Mouse (Mus musculus) kidney, adult 2 months (tissue): ENCODE measurements around the gene Glrp1. TPM values are rescaled to one million over a fixed set of nuclear protein-coding genes. Genes with fewer than 3 reads are reported as not detected.

Source experiments
- DNase-seq: peaks from one replicate; pipeline ENCODE4 v3.0.0; 2021
- H3K27ac ChIP-seq: fragments of 200-500 bp; 2 replicates; pipeline ENCODE4 v1.5.1; 2012; ENCODE audit warnings: low read depth, low read length, control low read depth, inconsistent platforms; ENCODE audit not compliant: insufficient read depth
- H3K27me3 ChIP-seq: fragments of 200-500 bp; replicated peaks from 2 replicates; pipeline ENCODE4 v1.6.1; 2012; ENCODE audit warnings: mild to moderate bottlenecking, moderate library complexity, low read length, inconsistent platforms; ENCODE audit not compliant: control insufficient read depth, insufficient read depth
- H3K36me3 ChIP-seq: fragments of 200-500 bp; 2 replicates; pipeline ENCODE4 v1.6.1; 2012; ENCODE audit warnings: mild to moderate bottlenecking, moderate library complexity, low read length, inconsistent platforms; ENCODE audit not compliant: control insufficient read depth, insufficient read depth
- H3K4me1 ChIP-seq: fragments of 200-500 bp; 2 replicates; pipeline ENCODE4 v1.6.1; 2011; ENCODE audit warnings: low read length; ENCODE audit not compliant: control insufficient read depth, insufficient read depth
- H3K4me3 ChIP-seq: fragments of 200-500 bp; 2 replicates; pipeline ENCODE4 v1.5.1; 2011; ENCODE audit warnings: mild to moderate bottlenecking, low read depth, low read length, control low read depth; ENCODE audit not compliant: insufficient read depth
- CTCF ChIP-seq: fragments of 200-500 bp; conservative IDR thresholded peaks from 2 replicates; pipeline ENCODE4 v1.5.1; 2011; ENCODE audit warnings: low read depth, mild to moderate bottlenecking, control low read depth, low read length, moderate library complexity, mixed read lengths; ENCODE audit not compliant: insufficient read depth, insufficient read length
- POLR2A ChIP-seq: fragments of 200-500 bp; IDR thresholded peaks from one replicate; pipeline ENCODE4 v1.6.1; 2011; ENCODE audit warnings: low read depth, low read length, control low read depth
- WGBS: fragments of 180-500 bp; shearing (Covaris S2); methylation state at CpG from one replicate; pipeline ENCODE4 v1.1.7; 2018; 5-methylcytosine and 5-hydroxymethylcytosine counted together
- polyA plus RNA-seq: library from polyadenylated mRNA; depleted of rRNA; stranded (reverse); fragments of >200 nt; gene quantifications from 2 replicates; pipeline ENCODE4 v1.2.3, GENCODE M21; 2012

The Glrp1 gene
- polyA plus RNA-seq, 1 experiment, result not detected

DNA sequence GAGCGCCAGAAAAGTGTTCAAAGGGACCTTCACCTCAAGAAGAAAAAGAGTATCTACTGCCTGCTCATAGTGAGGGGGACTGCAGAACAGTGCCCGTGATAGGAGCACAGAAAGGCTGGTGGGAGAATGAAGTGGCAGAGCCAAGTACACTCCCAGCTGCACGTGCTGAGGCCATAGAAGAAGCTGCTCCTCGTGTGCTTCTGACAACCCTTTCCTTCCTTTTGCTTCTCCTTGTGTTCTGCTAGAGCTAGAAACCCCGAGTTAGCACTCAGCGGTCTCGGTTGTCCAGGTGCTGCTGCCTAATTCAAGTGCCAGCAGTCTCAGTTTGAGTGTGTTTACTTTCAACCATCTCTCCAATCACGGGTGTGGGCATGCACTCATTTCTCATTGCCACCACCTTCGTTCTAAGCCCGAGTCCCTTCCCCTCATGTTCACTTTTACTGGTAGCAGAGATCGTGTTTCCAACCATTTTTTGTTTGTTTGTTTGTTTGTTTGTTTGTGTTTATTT, 10.6 kb downstream of the Glrp1 start:
- H3K4me3 ChIP-seq, result no peak overlapping the region
- no peaks in the 10 kb centered on the region for H3K36me3 ChIP-seq
- TF ChIP-seq POLR2A (no peak), CTCF (no peak)
- H3K27me3 ChIP-seq, result no peaks in the 10 kb centered on the region
- WGBS, result 83% methylated on average over 11 of the region's 11 CpGs
- no peak for DNase-seq
- H3K27ac ChIP-seq, result no peak overlapping the region
- no peaks in the 10 kb centered on the region for H3K4me1 ChIP-seq

DNA sequence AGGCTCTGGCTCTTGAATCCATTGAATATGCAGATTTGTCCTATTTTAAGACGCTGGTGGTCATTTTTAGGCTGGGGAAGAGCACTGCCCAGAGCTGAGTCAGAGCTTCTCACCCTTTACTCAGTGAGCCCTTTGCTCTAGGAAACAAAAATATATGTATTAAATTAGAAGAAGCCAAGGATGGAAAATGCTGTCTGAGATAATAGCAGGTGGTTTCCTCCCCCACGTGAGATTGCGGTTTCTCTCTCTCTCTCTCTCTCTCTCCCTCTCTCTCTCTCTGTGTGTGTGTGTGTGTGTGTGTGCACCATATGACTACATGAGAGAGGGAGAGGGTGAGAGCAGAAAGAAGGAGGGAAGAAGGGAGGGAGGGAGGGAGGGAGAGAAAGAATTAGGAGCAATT, 12.5 kb downstream of the Glrp1 start:
- 74% methylated on average over 3 of the region's 3 CpGs for WGBS
- Histone ChIP-seq H3K27ac (no peak overlapping the region), H3K4me1 (no peaks in the 10 kb centered on the region), H3K27me3 (no peaks in the 10 kb centered on the region), H3K36me3 (no peaks in the 10 kb centered on the region), H3K4me3 (no peak overlapping the region)
- no peak for DNase-seq
- no peak for TF ChIP-seq POLR2A
- no peak for TF ChIP-seq CTCF

DNA sequence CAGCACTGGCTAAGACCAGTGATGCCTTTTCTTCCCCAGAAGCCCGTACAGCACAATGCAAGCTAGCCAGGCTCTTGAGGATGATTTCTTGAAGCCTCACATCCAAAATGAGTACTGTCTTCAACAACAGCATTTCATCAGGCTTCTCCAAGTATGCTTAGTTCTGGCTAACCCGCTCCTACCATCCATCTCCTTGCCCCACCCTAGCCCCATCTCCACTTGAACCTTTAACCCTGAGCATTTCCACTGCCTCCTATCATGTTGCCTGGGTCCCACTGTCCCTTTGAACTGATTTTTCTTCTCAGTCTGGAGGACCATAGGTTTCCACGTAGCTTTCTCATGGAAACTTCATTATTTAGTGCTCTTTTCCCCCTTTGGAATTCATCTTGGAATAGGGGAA, 17.5 kb downstream of the Glrp1 start:
- no peaks in the 10 kb centered on the region for H3K27me3 ChIP-seq
- DNase-seq, result no peak
- H3K27ac ChIP-seq, result no peak overlapping the region
- H3K36me3 ChIP-seq, result no peaks in the 10 kb centered on the region
- H3K4me1 ChIP-seq, result no peaks in the 10 kb centered on the region
- 81% methylated on average over 3 of the region's 3 CpGs for WGBS
- no peak for TF ChIP-seq CTCF
- TF ChIP-seq POLR2A, result no peak
- no peak overlapping the region for H3K4me3 ChIP-seq

DNA sequence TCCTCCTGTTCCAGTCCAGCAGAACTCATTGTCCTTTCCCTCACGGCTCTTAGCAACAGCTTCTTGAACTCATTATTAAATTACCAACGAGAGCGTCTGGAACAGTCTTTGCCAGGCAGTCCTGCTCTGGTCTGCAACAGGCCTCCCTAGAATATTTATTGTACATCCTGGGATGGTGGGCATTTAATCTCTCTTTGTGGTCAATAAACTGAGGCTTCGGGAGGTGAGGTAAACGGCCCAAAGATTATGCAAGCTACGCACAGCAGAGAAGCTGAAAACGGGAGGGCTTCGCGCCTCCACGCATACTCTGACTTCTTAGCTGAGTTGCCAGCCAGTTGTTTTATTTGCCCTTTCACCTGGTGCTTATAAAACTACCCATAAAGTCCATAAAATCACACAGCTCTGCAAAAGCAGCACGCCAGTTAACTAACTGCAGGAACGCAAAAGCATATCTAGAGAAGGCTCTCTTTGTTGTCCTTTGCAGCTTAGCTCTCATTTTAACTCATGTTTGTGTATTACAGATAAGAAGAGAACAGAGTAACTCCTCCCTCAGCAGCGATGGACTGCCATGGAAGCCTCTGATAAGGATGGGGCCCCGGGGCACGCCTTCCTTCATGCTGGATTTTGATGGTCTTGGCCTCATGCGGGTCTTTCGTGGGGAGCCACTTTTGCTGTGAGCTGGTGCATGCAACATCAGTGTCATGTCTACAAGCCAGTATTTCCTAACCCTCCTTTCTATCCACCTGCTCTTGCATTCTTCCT, 18.1 kb downstream of the Glrp1 start:
- TF ChIP-seq POLR2A (no peak), CTCF (no peak)
- H3K36me3 ChIP-seq, result no peaks in the 10 kb centered on the region
- no peaks in the 10 kb centered on the region for H3K27me3 ChIP-seq
- H3K4me3 ChIP-seq, result no peak overlapping the region
- 70% methylated on average over 17 of the region's 17 CpGs for WGBS
- DNase-seq, result no peak
- H3K27ac ChIP-seq, result no peak overlapping the region
- H3K4me1 ChIP-seq, result no peaks in the 10 kb centered on the region

DNA sequence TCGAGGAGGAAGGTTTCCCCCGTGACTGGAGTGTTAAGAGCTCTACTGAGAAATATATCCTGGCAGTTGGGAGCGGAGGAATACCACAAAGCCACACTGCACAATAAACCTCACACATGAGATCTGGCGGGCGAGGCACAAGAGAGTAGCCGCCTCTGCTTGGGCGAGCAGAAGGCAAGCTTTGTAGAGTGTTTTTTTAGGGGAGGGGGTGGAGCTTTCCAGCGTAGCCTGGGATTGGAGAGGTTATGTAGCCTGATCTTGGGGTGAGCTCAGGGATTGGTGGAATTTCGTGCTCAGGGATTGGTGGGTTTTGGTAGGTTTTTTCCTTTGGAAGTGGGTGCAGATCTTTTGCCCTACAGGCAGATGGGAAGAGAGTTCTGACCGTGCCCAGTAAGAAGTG, 19.7 kb downstream of the Glrp1 start:
- H3K27ac ChIP-seq, result no peak overlapping the region
- no peak overlapping the region for H3K4me3 ChIP-seq
- WGBS, result 93% methylated on average over 10 of the region's 10 CpGs
- no peaks in the 10 kb centered on the region for H3K27me3 ChIP-seq
- no peaks in the 10 kb centered on the region for H3K36me3 ChIP-seq
- no peaks in the 10 kb centered on the region for H3K4me1 ChIP-seq
- TF ChIP-seq POLR2A (no peak), CTCF (no peak)
- DNase-seq, result no peak

DNA sequence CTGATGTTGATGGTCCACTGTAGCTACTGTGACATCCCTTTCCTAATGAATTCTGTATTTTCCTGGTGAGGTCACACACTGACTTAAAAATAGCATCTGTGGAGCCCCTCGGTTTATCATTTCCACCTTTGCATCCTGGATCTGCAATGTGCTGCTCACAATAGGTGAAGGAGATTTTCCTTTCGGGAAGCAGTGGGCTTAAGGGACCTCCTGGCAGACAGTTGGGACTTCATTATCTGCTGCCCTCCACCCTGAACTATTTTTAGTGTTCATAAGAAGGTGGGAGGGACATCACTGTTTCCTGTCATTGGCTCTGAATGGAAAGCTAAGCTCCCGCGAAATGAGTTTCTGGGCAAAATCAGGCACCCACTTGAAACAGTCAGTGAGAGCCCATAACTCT, 20.9 kb downstream of the Glrp1 start:
- Histone ChIP-seq H3K27me3 (no peaks in the 10 kb centered on the region), H3K4me1 (no peaks in the 10 kb centered on the region), H3K27ac (no peak overlapping the region), H3K4me3 (no peak overlapping the region), H3K36me3 (no peaks in the 10 kb centered on the region)
- DNase-seq, result no peak
- 54% methylated on average over 4 of the region's 4 CpGs for WGBS
- TF ChIP-seq POLR2A (no peak), CTCF (no peak)

DNA sequence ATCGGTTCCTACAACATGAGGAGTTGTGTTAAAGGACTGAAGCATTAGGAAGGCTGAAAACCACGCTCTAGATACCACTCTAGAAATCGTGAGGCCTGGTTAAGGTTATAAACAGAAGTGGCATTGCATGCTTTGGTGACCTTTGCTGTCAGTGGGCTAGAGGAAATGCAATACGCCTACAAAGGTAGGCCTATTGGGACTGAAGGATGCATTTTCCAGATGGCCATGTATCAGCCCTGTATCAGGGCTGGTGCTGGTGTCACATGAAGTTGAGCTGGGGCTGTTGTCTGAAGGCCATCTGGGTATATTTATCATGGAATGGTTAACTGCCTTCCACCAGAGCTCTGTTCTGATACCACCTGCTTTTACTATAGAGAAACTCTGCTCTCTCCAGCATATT, 23.5 kb downstream of the Glrp1 start:
- Histone ChIP-seq H3K27ac (no peak overlapping the region), H3K27me3 (no peaks in the 10 kb centered on the region), H3K4me3 (no peak overlapping the region), H3K36me3 (no peaks in the 10 kb centered on the region), H3K4me1 (no peaks in the 10 kb centered on the region)
- no peak for DNase-seq
- TF ChIP-seq CTCF (no peak), POLR2A (no peak)
- WGBS, result 80% methylated on average over 4 of the region's 4 CpGs
